Mouse (Mus musculus): ENCODE results near the gene Ice2. TPM values are rescaled to one million over a fixed set of nuclear protein-coding genes. Genes with fewer than 3 reads are reported as not detected.

The Ice2 gene
- total RNA-seq, 1 experiment from 2014 or later, result 23.4 TPM

DNA sequence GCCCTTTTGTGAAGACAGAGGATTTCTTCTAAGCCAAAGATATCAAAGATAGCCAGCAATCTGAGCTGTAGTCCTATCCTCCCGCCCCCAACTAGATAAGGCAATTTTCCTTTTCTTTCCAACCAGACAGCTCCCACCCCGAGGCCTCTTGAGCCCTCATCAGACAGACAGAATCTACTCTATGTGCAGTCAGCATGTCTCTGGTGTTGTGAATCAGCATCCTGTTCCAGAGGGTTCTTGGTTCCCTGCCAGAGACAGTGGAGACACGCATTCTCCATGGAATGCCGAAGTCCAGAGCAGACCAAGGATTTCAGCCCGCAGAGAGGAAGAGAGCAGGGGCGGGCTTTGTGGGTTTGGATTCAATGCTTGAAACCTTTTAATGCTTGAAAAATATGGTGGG is 75.0 kb downstream of the Ice2 start:
- no peak for ATAC-seq (replicated peaks in 1 of 2; ENCODE audit: insufficient read depth in 1 of 2, low FRiP score in 2 of 2, low TSS enrichment in 1 of 2, low read depth in 1 of 2, poor library complexity in 2 of 2, severe bottlenecking in 2 of 2)

DNA sequence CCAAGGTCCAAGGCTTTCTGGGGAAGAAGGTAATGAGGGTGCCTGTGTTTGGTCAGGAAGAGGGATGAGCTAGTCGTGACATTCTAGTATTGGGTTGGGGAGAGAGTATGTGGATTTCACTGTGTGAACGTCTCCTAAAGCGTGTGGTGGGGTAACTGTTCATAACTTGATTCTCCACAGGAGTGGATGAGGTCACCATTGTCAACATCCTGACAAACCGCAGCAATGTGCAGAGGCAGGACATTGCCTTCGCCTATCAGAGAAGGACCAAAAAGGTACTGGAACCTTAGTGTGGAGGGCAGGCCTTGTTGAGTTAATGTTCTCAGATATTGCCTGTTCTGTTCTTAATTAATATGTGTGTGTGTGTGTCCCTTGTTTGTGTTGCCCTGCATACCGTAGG is 78.2 kb downstream of the Ice2 start:
- no peak for ATAC-seq (replicated peaks in 1 of 2; ENCODE audit: insufficient read depth in 1 of 2, low FRiP score in 2 of 2, low TSS enrichment in 1 of 2, low read depth in 1 of 2, poor library complexity in 2 of 2, severe bottlenecking in 2 of 2)

DNA sequence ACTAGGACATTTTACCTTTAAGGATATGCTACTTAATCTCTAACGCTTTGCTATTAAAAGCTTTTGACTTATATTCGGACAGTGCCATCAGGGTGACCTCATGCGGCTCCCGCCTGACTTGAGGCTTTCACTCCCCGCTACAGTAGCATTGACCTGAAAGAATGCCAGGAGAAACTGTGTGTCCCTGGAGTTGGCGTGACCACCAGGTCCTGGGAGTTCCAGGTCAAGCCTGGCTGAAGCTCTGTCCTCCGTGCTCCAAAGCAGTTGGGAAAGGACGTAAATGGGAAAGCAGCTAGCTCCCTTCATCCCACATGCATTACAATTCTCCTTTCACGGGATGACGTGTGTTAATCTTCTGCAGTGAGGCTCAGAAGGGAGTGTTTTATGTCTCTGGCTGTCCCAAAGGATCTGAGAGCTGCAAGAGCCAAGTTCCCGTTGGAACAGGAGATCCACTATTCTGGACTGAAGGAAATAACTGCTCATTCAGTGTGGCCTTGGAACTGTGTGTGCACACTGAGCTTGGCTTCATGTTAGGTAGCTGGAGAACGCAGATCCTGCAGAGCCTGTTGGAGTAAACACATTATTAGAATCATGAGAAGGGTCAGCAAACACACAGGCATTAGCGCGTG is 79.6 kb downstream of the Ice2 start:
- ATAC-seq (replicated peaks in 1 of 2; ENCODE audit: insufficient read depth in 1 of 2, low FRiP score in 2 of 2, low TSS enrichment in 1 of 2, low read depth in 1 of 2, poor library complexity in 2 of 2, severe bottlenecking in 2 of 2), result no peak

DNA sequence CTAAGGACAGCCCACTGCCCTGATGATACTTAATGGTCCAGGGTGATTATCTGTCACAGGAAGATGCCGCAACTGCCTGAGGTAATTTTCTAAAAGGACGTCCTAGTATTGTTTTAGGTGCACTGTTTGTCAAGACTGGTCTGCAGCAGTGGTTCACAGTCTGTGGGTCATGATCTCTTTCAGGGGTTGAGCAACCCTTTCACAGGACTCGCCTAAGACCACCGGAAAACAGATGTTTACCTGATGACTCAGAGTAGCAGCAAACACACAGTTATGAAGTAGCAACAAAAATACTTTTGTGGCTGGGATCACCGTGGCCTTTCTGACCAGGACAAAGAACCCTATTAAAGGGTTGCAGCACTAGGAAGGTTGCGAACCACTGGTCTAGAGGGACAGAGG is 80.1 kb downstream of the Ice2 start:
- no peak for ATAC-seq (replicated peaks in 1 of 2; ENCODE audit: insufficient read depth in 1 of 2, low FRiP score in 2 of 2, low TSS enrichment in 1 of 2, low read depth in 1 of 2, poor library complexity in 2 of 2, severe bottlenecking in 2 of 2)

DNA sequence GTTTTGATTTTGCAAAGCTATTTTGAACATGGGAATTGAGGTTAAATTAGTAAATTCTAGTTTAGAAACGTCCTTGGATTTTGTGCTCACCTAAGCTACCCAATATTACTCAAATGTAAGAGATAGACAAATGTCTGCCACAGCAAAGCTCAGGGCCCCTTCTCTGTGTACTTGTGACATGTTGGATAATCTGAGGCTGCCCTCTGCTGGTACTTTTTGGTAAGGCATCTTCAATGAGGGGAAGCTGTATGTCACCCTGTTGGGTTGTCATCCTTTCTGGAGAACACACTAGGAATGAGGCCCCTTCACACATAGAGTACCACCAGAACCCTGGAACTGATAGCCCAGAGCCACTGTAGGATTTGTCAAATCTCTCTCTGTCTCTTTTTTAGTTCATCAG is 82.6 kb downstream of the Ice2 start:
- peak; percentile 60 to 89; a peak in 3 of 4 replicates for ATAC-seq (replicated peaks in 1 of 2; ENCODE audit: insufficient read depth in 1 of 2, low FRiP score in 2 of 2, low TSS enrichment in 1 of 2, low read depth in 1 of 2, poor library complexity in 2 of 2, severe bottlenecking in 2 of 2)

Other genes starting within 250 kb of the Ice2 start
- 47.5 and 80.7 TPM in 2 replicates for gene Anxa2, start 55.7 kb downstream of the Ice2 start, total RNA-seq (2017)